Mouse (Mus musculus) stomach, postnatal 0 days (tissue): ENCODE data around the gene Hist1h2ad. TPM values are rescaled to one million over a fixed set of nuclear protein-coding genes. Genes with fewer than 3 reads are reported as not detected.
"Not testable (repeated sequence)": the region's sequence is repeated elsewhere in the genome, so short reads cannot be mapped to it uniquely, and the experiment has no call there.

Experiments
- ATAC-seq: fragments of 200-750 bp; cut with Nextera tagmentation; 2 replicates; pipeline ENCODE4 v1.8.0; 2017; ENCODE audit not compliant: low FRiP score, low TSS enrichment
- DNase-seq: peaks from one replicate; pipeline ENCODE4 v3.0.0-alpha.2; 2016; ENCODE audit warnings: low spot score
- H3K27ac ChIP-seq: fragments of 300-500 bp; sonication (generic); replicated peaks from 2 replicates; pipeline ENCODE4 v1.5.1; 2014; ENCODE audit warnings: mild to moderate bottlenecking, control low read depth
- H3K27me3 ChIP-seq: fragments of 300-500 bp; sonication (generic); 2 replicates; pipeline ENCODE4 v1.6.1; 2014; ENCODE audit warnings: low read length; ENCODE audit not compliant: control insufficient read depth, insufficient read depth
- H3K36me3 ChIP-seq: fragments of 300-500 bp; sonication (generic); 2 replicates; pipeline ENCODE4 v1.6.1; 2014; ENCODE audit warnings: low read length, mixed read lengths; ENCODE audit not compliant: control insufficient read depth, insufficient read depth
- H3K4me1 ChIP-seq: fragments of 300-500 bp; sonication (generic); replicated peaks from 2 replicates; pipeline ENCODE4 v1.6.1; 2014; ENCODE audit warnings: antibody characterized with exemption; ENCODE audit not compliant: control insufficient read depth, insufficient read depth
- H3K4me2 ChIP-seq: fragments of 300-500 bp; sonication (generic); replicated peaks from 2 replicates; pipeline ENCODE4 v1.6.1; 2014; ENCODE audit warnings: low read depth, mild to moderate bottlenecking, control low read depth, moderate library complexity
- H3K4me3 ChIP-seq: fragments of 300-500 bp; sonication (generic); 2 replicates; pipeline ENCODE4 v1.5.1; 2014; ENCODE audit warnings: low read depth, low read length, control low read depth
- H3K9ac ChIP-seq: fragments of 300-500 bp; sonication (generic); 2 replicates; pipeline ENCODE4 v1.6.1; 2014; ENCODE audit warnings: mild to moderate bottlenecking, low read length, control low read depth, mixed read lengths
- H3K9me3 ChIP-seq: fragments of 300-500 bp; sonication (generic); 2 replicates; pipeline ENCODE4 v1.6.1; 2016; ENCODE audit warnings: low read length; ENCODE audit not compliant: control insufficient read depth
- CTCF ChIP-seq: IDR thresholded peaks from 2 replicates; pipeline ENCODE4 v1.5.1; 2016; ENCODE audit warnings: antibody characterized with exemption, low read depth, mild to moderate bottlenecking, moderate library complexity
- EP300 ChIP-seq: optimal IDR thresholded peaks from 2 replicates; pipeline ENCODE3; 2016; ENCODE audit warnings: antibody characterized with exemption
- whole genome bisulfite sequencing: fragments of 180-500 bp; shearing (Covaris S2); extraction: QIAGEN DNeasy Blood & Tissue Kit; methylation state at CpG from one replicate; pipeline ENCODE4 v1.1.7; 2014; 5-methylcytosine and 5-hydroxymethylcytosine counted together
- microRNA-seq: library from miRNA; unstranded; fragments of <30 nt; microRNA quantifications from one replicate; pipeline ENCODE4, GENCODE M21; 2016
- polyA plus RNA-seq: library from polyadenylated mRNA; unstranded; fragments of >200 nt; fragmentation: Nextera tagmentation; extraction: Ambion mirVana; gene quantifications from 2 replicates; pipeline ENCODE4 v1.2.1, GENCODE M21; 2015

Gene Hist1h2ad
- polyA plus RNA-seq, 1 experiment from 2014 or later, result 0.79 TPM

DNA sequence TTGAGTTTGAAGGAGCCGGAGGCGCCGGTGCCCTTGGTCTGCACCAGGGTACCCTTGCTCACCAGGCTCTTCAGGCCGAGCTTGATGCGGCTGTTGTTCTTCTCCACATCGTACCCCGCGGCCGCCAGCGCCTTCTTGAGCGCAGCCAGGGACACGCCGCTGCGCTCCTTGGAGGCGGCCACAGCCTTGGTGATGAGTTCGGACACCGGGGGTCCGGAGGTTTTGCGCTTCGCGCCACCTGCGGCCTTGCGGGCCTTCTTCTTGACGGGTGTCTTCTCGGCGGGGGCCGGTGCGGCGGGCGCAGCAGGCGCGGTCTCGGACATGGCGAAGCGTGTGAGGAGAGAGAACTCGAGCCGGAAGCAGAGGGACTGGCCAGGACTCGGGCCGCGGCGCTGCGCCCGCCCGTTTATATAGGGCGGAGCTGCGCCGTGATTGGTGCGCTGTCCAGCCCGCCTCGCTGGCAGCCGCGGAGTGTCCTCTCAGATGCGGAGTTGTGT is 48.0 kb downstream of the Hist1h2ad start, which contains the start of gene Hist1h1e:
Hist1h1e (minus strand) TSS at position 384 of the 497 bp plus-strand sequence.
- Histone ChIP-seq H3K4me2 (peak within 1 kb of the TSS; percentile 67), H3K9ac (peak within 1 kb of the TSS; percentile 84), H3K4me3 (peak within 1 kb of the TSS; percentile 59), H3K27ac (peak within 1 kb of the TSS; percentile 92)
- peak; percentile 54 for TF ChIP-seq EP300
- H3K27me3 ChIP-seq, H3K9me3 ChIP-seq, H3K36me3 ChIP-seq, H3K4me1 ChIP-seq: not testable (repeated sequence)
- DNase-seq, result peak; percentile 93
- peak; percentile 93 for ATAC-seq
- under 1% methylated on average over 47 of the region's 53 CpGs for WGBS

DNA sequence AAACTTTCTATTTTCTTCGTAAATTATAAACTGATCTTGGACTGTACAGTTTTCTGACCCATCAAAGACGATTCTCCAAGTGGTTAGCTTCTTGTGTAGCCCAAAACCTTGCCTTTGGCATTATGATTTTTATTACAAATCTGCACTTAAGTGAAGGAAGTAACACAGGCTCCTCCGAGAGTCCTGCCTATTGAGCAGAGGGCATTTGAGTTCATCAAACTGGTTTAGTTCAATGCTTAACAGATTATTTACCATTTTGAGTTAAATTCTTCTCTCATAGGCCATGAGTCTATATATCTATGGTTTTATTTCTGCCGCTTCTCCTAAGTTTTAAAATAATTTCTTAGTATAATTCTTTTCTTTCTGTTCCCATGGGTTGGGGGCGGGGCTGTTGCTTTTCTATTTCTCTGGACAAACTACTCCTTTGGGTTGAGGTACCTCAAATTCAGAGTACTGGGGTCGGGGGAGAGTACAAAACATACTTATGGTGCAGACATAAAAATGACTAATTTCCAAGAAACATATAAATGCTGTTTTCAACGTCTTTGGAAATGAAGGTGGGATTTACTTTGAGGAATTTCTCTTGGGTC is 48.8 kb downstream of the Hist1h2ad start:
- H3K27me3 ChIP-seq, result no peaks in the 10 kb centered on the region
- H3K27ac ChIP-seq, result peak overlapping the region; percentile 92
- TF ChIP-seq EP300 (no peak), CTCF (no peak)
- ATAC-seq, result no peak
- no peaks in the 10 kb centered on the region for H3K36me3 ChIP-seq
- 23% methylated on average over 7 of the region's 7 CpGs for WGBS
- DNase-seq, result no peak
- H3K4me3 ChIP-seq, result peak overlapping the region; percentile 59
- peak overlapping the region; percentile 67 for H3K4me2 ChIP-seq
- H3K9me3 ChIP-seq, result no peaks in the 10 kb centered on the region
- no peaks in the 10 kb centered on the region for H3K4me1 ChIP-seq
- H3K9ac ChIP-seq, result peak overlapping the region; percentile 84

Small RNA genes within 50 kb of the gene (microRNA-seq; reads per million reads assigned to microRNA genes)
- not detected for gene Gm44297
- not detected for gene Gm44359
- not detected for gene Gm44394

Other genes starting within 250 kb of the Hist1h2ad start
- 18.1 and 18.9 TPM in 2 replicates for gene Zfp322a, start 205.2 kb upstream of the Hist1h2ad start, polyA plus RNA-seq
- 7.1 and 7.4 TPM in 2 replicates for gene Abt1, start 150.5 kb upstream of the Hist1h2ad start, polyA plus RNA-seq
- 0.05 TPM in 1 of 2 replicates, not detected in the other for gene Btn1a1, start 108.5 kb upstream of the Hist1h2ad start, polyA plus RNA-seq
- 0.04 and 0.07 TPM in 2 replicates for gene Btn2a2, start 85.5 kb upstream of the Hist1h2ad start, polyA plus RNA-seq
- 13.7 and 18.3 TPM in 2 replicates for gene Hist1h4h, start 43.3 kb upstream of the Hist1h2ad start, polyA plus RNA-seq
- gene Hist1h2af, start 40.5 kb upstream of the Hist1h2ad start, polyA plus RNA-seq, result 4.5 and 8.9 TPM in 2 replicates
- gene Hist1h3g, start 39.0 kb upstream of the Hist1h2ad start, polyA plus RNA-seq, result 2.3 and 3.4 TPM in 2 replicates
- 0.30 and 0.62 TPM in 2 replicates for gene Hist1h2bh, start 31.0 kb upstream of the Hist1h2ad start, polyA plus RNA-seq
- 0.51 and 0.78 TPM in 2 replicates for gene Hist1h3f, start 30.3 kb upstream of the Hist1h2ad start, polyA plus RNA-seq
- gene Hist1h4f, start 22.7 kb upstream of the Hist1h2ad start, polyA plus RNA-seq, result 0.38 TPM in 1 of 2 replicates, not detected in the other
- 0.22 and 0.34 TPM in 2 replicates for gene Hist1h1d, start 21.1 kb upstream of the Hist1h2ad start, polyA plus RNA-seq
- gene Hist1h3e, start 12.0 kb upstream of the Hist1h2ad start, polyA plus RNA-seq, result 1.6 and 3.3 TPM in 2 replicates
- gene Hist1h2ae, start 3.2 kb upstream of the Hist1h2ad start, polyA plus RNA-seq, result 15.3 and 29.5 TPM in 2 replicates
- 4.9 and 10.5 TPM in 2 replicates for gene Hist1h2bg, start 3.0 kb upstream of the Hist1h2ad start, polyA plus RNA-seq
- 1.1 and 3.2 TPM in 2 replicates for gene Hist1h2bf, start 185 bp upstream of the Hist1h2ad start, polyA plus RNA-seq
- 1.7 and 4.2 TPM in 2 replicates for gene Hist1h3d, start 1.4 kb downstream of the Hist1h2ad start, polyA plus RNA-seq
- gene Hist1h4d, start 7.2 kb downstream of the Hist1h2ad start, polyA plus RNA-seq, result 32.0 and 48.7 TPM in 2 replicates
- gene Hist1h2be, start 46.7 kb downstream of the Hist1h2ad start, polyA plus RNA-seq, result 0.64 and 0.73 TPM in 2 replicates
- gene Hist1h1e, start 48.2 kb downstream of the Hist1h2ad start, polyA plus RNA-seq, result 5.9 and 9.1 TPM in 2 replicates
- 0.57 and 0.74 TPM in 2 replicates for gene Hist1h2ac, start 109.6 kb downstream of the Hist1h2ad start, polyA plus RNA-seq
- gene Hist1h2bc, start 109.8 kb downstream of the Hist1h2ad start, polyA plus RNA-seq, result 105 and 115 TPM in 2 replicates
- gene Hist1h1t, start 121.4 kb downstream of the Hist1h2ad start, polyA plus RNA-seq, result not detected in 2 replicates
- gene Hist1h4c, start 124.1 kb downstream of the Hist1h2ad start, polyA plus RNA-seq, result 2.1 and 3.2 TPM in 2 replicates
- 11.2 and 12.9 TPM in 2 replicates for gene Hfe, start 136.5 kb downstream of the Hist1h2ad start, polyA plus RNA-seq
- gene Hist1h1c, start 164.4 kb downstream of the Hist1h2ad start, polyA plus RNA-seq, result 96.1 and 104 TPM in 2 replicates
- 1.2 and 1.8 TPM in 2 replicates for gene Hist1h3c, start 171.2 kb downstream of the Hist1h2ad start, polyA plus RNA-seq
- gene Hist1h2bb, start 172.4 kb downstream of the Hist1h2ad start, polyA plus RNA-seq, result 0.40 and 0.91 TPM in 2 replicates
- gene Hist1h2ab, start 176.7 kb downstream of the Hist1h2ad start, polyA plus RNA-seq, result 7.3 and 15.7 TPM in 2 replicates
- gene Hist1h3b, start 177.9 kb downstream of the Hist1h2ad start, polyA plus RNA-seq, result 3.9 and 6.7 TPM in 2 replicates
- gene Hist1h4b, start 182.6 kb downstream of the Hist1h2ad start, polyA plus RNA-seq, result 0.46 and 2.0 TPM in 2 replicates
- gene Hist1h4a, start 186.8 kb downstream of the Hist1h2ad start, polyA plus RNA-seq, result 0.34 and 0.80 TPM in 2 replicates
- 1.9 and 3.7 TPM in 2 replicates for gene Hist1h3a, start 188.0 kb downstream of the Hist1h2ad start, polyA plus RNA-seq
- 0.64 and 1.4 TPM in 2 replicates for gene Hist1h1a, start 189.3 kb downstream of the Hist1h2ad start, polyA plus RNA-seq
- gene Trim38, start 195.5 kb downstream of the Hist1h2ad start, polyA plus RNA-seq, result 0.18 and 0.29 TPM in 2 replicates
- gene Slc17a2, start 232.6 kb downstream of the Hist1h2ad start, polyA plus RNA-seq, result 0.59 and 0.61 TPM in 2 replicates